Mouse (Mus musculus) heart, adult 8-10 months (tissue): Measurements from ENCODE around the gene Slc31a1. TPM values are rescaled to one million over a fixed set of nuclear protein-coding genes. Genes with fewer than 3 reads are reported as not detected.
A peak's percentile ranks its signal among the peaks of the same experiment; 100 is the strongest.

Source experiments
- DNase-seq: peaks from one replicate; pipeline ENCODE4 v3.0.0; 2022; ENCODE audit warnings: low spot score
- total RNA-seq, 4 experiments: library from RNA; stranded (reverse); gene quantifications; 2 replicates each; pipeline ENCODE4 v1.2.4; 2022

The Slc31a1 gene
- 10 to 100 TPM; 14.2 to 18.2 (median 15.2) TPM for total RNA-seq

GRCm38 (mm10) chr4:62360088-62360804 is at the start of gene Slc31a1, which contains the start of gene Fkbp15:
Gene Slc31a1 (plus strand): TSS chr4:62360727.
Gene Fkbp15 (minus strand): TSS chr4:62360548.
- peak; percentile 97 for DNase-seq

- no peak for DNase-seq
Observed at GRCm38 (mm10) chr4:62312821-62313220, 47.7 kb upstream of the Slc31a1 start.

GRCm38 (mm10) chr4:62313641-62314211 is 46.8 kb upstream of the Slc31a1 start:
- DNase-seq: no peak

- DNase-seq: no peak
Observed at GRCm38 (mm10) chr4:62314516-62314915, 46.0 kb upstream of the Slc31a1 start.

GRCm38 (mm10) chr4:62316456-62316855 is 44.1 kb upstream of the Slc31a1 start:
- no peak for DNase-seq

GRCm38 (mm10) chr4:62318294-62318693 is 42.2 kb upstream of the Slc31a1 start:
- DNase-seq: no peak

- DNase-seq: no peak
Observed at GRCm38 (mm10) chr4:62322684-62323083, 37.8 kb upstream of the Slc31a1 start.

GRCm38 (mm10) chr4:62326111-62326510 is 34.4 kb upstream of the Slc31a1 start:
- no peak for DNase-seq

GRCm38 (mm10) chr4:62328941-62329660 is 31.4 kb upstream of the Slc31a1 start:
- DNase-seq: no peak

GRCm38 (mm10) chr4:62331977-62332376 is 28.6 kb upstream of the Slc31a1 start:
- DNase-seq: no peak

- no peak for DNase-seq
Observed at GRCm38 (mm10) chr4:62338536-62338935, 22.0 kb upstream of the Slc31a1 start.

GRCm38 (mm10) chr4:62344000-62344399 is 16.5 kb upstream of the Slc31a1 start:
- DNase-seq: peak; percentile 48

- no peak for DNase-seq
Observed at GRCm38 (mm10) chr4:62345827-62346226, 14.7 kb upstream of the Slc31a1 start.

- DNase-seq: peak; percentile 34
Observed at GRCm38 (mm10) chr4:62347605-62348328, 12.8 kb upstream of the Slc31a1 start.

- no peak for DNase-seq
Observed at GRCm38 (mm10) chr4:62348329-62348705, 12.2 kb upstream of the Slc31a1 start.

GRCm38 (mm10) chr4:62349371-62349770 is 11.2 kb upstream of the Slc31a1 start:
- no peak for DNase-seq

GRCm38 (mm10) chr4:62357631-62358148 is 2.8 kb upstream of the Slc31a1 start:
- no peak for DNase-seq

- no peak for DNase-seq
Observed at GRCm38 (mm10) chr4:62359256-62359775, 1.2 kb upstream of the Slc31a1 start.

GRCm38 (mm10) chr4:62360805-62361455 is 403 bp downstream of the Slc31a1 start:
- DNase-seq: no peak

GRCm38 (mm10) chr4:62361571-62361970 is 1.0 kb downstream of the Slc31a1 start:
- no peak for DNase-seq

GRCm38 (mm10) chr4:62361997-62362396 is 1.5 kb downstream of the Slc31a1 start:
- DNase-seq: no peak
